Mouse (Mus musculus): ENCODE data around the gene Ccr10. TPM values are rescaled to one million over a fixed set of nuclear protein-coding genes. Genes with fewer than 3 reads are reported as not detected.

Ccr10 gene
- polyA plus RNA-seq, 1 experiment from 2014 or later: 0.06 TPM

GRCm38 (mm10) chr11:101211970-101212369 lies 36.7 kb upstream of the Ccr10 start:
- 30% methylated on average over 3 of the region's 3 CpGs for WGBS

GRCm38 (mm10) chr11:101200986-101201385 lies 25.7 kb upstream of the Ccr10 start:
- no peak overlapping the region for H3K9ac ChIP-seq (replicated peaks; ENCODE audit: low read depth)
- no peak overlapping the region for H3K4me3 ChIP-seq (ENCODE audit: low read depth, low read length)
- peaks cover 53% of the 10 kb centered on the region for H3K36me3 ChIP-seq (ENCODE audit: insufficient read depth, low read length)
- TF ChIP-seq CTCF (IDR thresholded peaks at IDR 0.05) (peak; percentile 78), EP300 (IDR thresholded peaks at IDR 0.05) (no peak)
- H3K27me3 ChIP-seq (replicated peaks; ENCODE audit: insufficient read depth, low read length): no peaks in the 10 kb centered on the region
- H3K4me2 ChIP-seq (replicated peaks; ENCODE audit: low read depth, low read length): no peak overlapping the region
- no peaks in the 10 kb centered on the region for H3K4me1 ChIP-seq (ENCODE audit: insufficient read depth, low read depth, low read length)
- no peaks in the 10 kb centered on the region for H3K9me3 ChIP-seq (ENCODE audit: low read length)
- 21% methylated on average over 7 of the region's 7 CpGs for WGBS
- DNase-seq (ENCODE audit: low spot score) (peak; percentile 69), ATAC-seq (no peak)
- no peak overlapping the region for H3K27ac ChIP-seq (ENCODE audit: low read length)

More at GRCm38 (mm10) chr11:101211970-101212369, 36.7 kb upstream of the Ccr10 start:
- TF ChIP-seq CTCF (IDR thresholded peaks at IDR 0.05) (peak; percentile 86), EP300 (IDR thresholded peaks at IDR 0.05) (no peak)
- peak; percentile 91 for DNase-seq (ENCODE audit: low spot score)
- Histone ChIP-seq H3K4me3 (ENCODE audit: low read depth, low read length) (no peak overlapping the region), H3K36me3 (ENCODE audit: insufficient read depth, low read length) (peaks cover 52% of the 10 kb centered on the region), H3K4me2 (replicated peaks; ENCODE audit: low read depth, low read length) (no peak overlapping the region), H3K4me1 (ENCODE audit: insufficient read depth, low read depth, low read length) (no peaks in the 10 kb centered on the region), H3K9me3 (ENCODE audit: low read length) (no peaks in the 10 kb centered on the region), H3K27ac (ENCODE audit: low read length) (0 out of 2 replicates have a peak overlapping the region, but pooled peaks have one; percentile 32), H3K27me3 (replicated peaks; ENCODE audit: insufficient read depth, low read length) (no peaks in the 10 kb centered on the region), H3K9ac (replicated peaks; ENCODE audit: low read depth) (no peak overlapping the region)
- peak; percentile 92 for ATAC-seq

GRCm38 (mm10) chr11:101199555-101199954 lies 24.3 kb upstream of the Ccr10 start:
- Histone ChIP-seq H3K4me3 (ENCODE audit: low read depth, low read length) (no peak overlapping the region), H3K9ac (replicated peaks; ENCODE audit: low read depth) (no peak overlapping the region), H3K4me2 (replicated peaks; ENCODE audit: low read depth, low read length) (no peak overlapping the region), H3K4me1 (ENCODE audit: insufficient read depth, low read depth, low read length) (no peaks in the 10 kb centered on the region), H3K9me3 (ENCODE audit: low read length) (no peaks in the 10 kb centered on the region), H3K36me3 (ENCODE audit: insufficient read depth, low read length) (peaks cover 50% of the 10 kb centered on the region), H3K27ac (ENCODE audit: low read length) (no peak overlapping the region), H3K27me3 (replicated peaks; ENCODE audit: insufficient read depth, low read length) (no peaks in the 10 kb centered on the region)
- DNase-seq (ENCODE audit: low spot score) (no peak), ATAC-seq (no peak)
- no peak for TF ChIP-seq CTCF (IDR thresholded peaks at IDR 0.05)
- WGBS: 72% methylated on average over 3 of the region's 3 CpGs

GRCm38 (mm10) chr11:101196175-101196574 lies 20.9 kb upstream of the Ccr10 start:
- Histone ChIP-seq H3K9ac (replicated peaks; ENCODE audit: low read depth) (no peak overlapping the region), H3K36me3 (ENCODE audit: insufficient read depth, low read length) (peaks cover 44% of the 10 kb centered on the region), H3K27me3 (replicated peaks; ENCODE audit: insufficient read depth, low read length) (no peaks in the 10 kb centered on the region), H3K4me3 (ENCODE audit: low read depth, low read length) (no peak overlapping the region), H3K4me1 (ENCODE audit: insufficient read depth, low read depth, low read length) (no peaks in the 10 kb centered on the region), H3K27ac (ENCODE audit: low read length) (no peak overlapping the region), H3K4me2 (replicated peaks; ENCODE audit: low read depth, low read length) (no peak overlapping the region), H3K9me3 (ENCODE audit: low read length) (no peaks in the 10 kb centered on the region)
- TF ChIP-seq EP300 (IDR thresholded peaks at IDR 0.05) (no peak), CTCF (IDR thresholded peaks at IDR 0.05) (no peak)
- 81% methylated on average over 8 of the region's 8 CpGs for WGBS
- DNase-seq (ENCODE audit: low spot score) (no peak), ATAC-seq (no peak)

DNA sequence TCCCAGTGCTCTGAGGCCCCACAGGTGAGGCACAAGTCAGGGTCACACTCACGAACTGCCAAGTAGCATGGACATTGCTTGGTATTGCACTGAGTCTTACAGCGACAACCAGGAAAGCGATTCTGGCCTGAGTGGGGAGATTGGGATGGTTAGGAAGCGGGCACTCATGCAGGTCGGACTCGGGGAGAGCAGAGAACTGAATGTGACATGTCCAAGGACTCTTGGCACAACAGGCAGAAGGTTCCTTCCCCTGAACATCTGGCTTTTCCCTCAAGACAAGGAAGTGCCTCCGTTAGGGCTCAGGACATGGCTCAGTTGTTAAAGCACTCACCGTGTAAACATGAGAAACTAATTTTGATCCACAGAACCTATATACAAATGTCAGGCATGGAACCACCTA lies 20.3 kb upstream of the Ccr10 start:
- no peak for TF ChIP-seq CTCF (IDR thresholded peaks at IDR 0.05)
- TF ChIP-seq EP300 (IDR thresholded peaks at IDR 0.05): no peak
- no peak overlapping the region for H3K27ac ChIP-seq (ENCODE audit: low read length)
- DNase-seq (ENCODE audit: low spot score) (no peak), ATAC-seq (no peak)
- peaks cover 38% of the 10 kb centered on the region for H3K36me3 ChIP-seq (ENCODE audit: insufficient read depth, low read length)
- H3K4me3 ChIP-seq (ENCODE audit: low read depth, low read length): no peak overlapping the region
- no peak overlapping the region for H3K9ac ChIP-seq (replicated peaks; ENCODE audit: low read depth)
- H3K27me3 ChIP-seq (replicated peaks; ENCODE audit: insufficient read depth, low read length): no peaks in the 10 kb centered on the region
- H3K4me2 ChIP-seq (replicated peaks; ENCODE audit: low read depth, low read length): no peak overlapping the region
- no peaks in the 10 kb centered on the region for H3K9me3 ChIP-seq (ENCODE audit: low read length)
- WGBS: 77% methylated on average over 8 of the region's 8 CpGs
- H3K4me1 ChIP-seq (ENCODE audit: insufficient read depth, low read depth, low read length): no peaks in the 10 kb centered on the region

- Histone ChIP-seq H3K4me3 (ENCODE audit: low read depth, low read length) (no peak overlapping the region), H3K9me3 (ENCODE audit: low read length) (no peaks in the 10 kb centered on the region), H3K36me3 (ENCODE audit: insufficient read depth, low read length) (peaks cover 34% of the 10 kb centered on the region), H3K4me1 (ENCODE audit: insufficient read depth, low read depth, low read length) (no peaks in the 10 kb centered on the region), H3K4me2 (replicated peaks; ENCODE audit: low read depth, low read length) (no peak overlapping the region), H3K9ac (replicated peaks; ENCODE audit: low read depth) (no peak overlapping the region), H3K27me3 (replicated peaks; ENCODE audit: insufficient read depth, low read length) (no peaks in the 10 kb centered on the region), H3K27ac (ENCODE audit: low read length) (no peak overlapping the region)
- TF ChIP-seq EP300 (IDR thresholded peaks at IDR 0.05): no peak
- TF ChIP-seq CTCF (IDR thresholded peaks at IDR 0.05): no peak
- ATAC-seq (no peak), DNase-seq (ENCODE audit: low spot score) (no peak)
- 56% methylated on average over 1 of the region's 1 CpGs for WGBS
Measured at GRCm38 (mm10) chr11:101195101-101195500, 19.9 kb upstream of the Ccr10 start.

DNA sequence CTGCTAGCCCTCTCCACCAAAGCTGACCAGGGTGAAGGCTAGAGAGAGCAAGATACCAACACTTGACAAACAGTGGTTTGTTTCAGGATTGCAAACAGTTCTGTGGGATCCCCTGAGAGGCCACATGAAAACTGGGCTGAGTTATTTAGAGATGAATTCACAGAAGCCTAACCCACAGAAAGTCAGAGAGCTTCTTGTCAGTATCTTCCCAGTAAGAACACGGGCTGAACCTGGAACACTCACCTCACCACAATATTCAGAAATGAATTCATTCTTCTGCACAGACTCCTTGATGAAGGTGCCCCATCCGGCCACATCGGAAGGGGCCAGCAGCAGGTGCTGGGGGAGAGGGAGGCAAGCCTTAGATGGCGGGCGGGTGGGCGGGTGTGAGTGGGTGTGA lies 19.4 kb upstream of the Ccr10 start:
- peaks cover 30% of the 10 kb centered on the region for H3K36me3 ChIP-seq (ENCODE audit: insufficient read depth, low read length)
- WGBS: 77% methylated on average over 6 of the region's 6 CpGs
- no peaks in the 10 kb centered on the region for H3K27me3 ChIP-seq (replicated peaks; ENCODE audit: insufficient read depth, low read length)
- H3K4me2 ChIP-seq (replicated peaks; ENCODE audit: low read depth, low read length): no peak overlapping the region
- no peak overlapping the region for H3K9ac ChIP-seq (replicated peaks; ENCODE audit: low read depth)
- DNase-seq (ENCODE audit: low spot score) (no peak), ATAC-seq (no peak)
- no peak overlapping the region for H3K27ac ChIP-seq (ENCODE audit: low read length)
- H3K4me1 ChIP-seq (ENCODE audit: insufficient read depth, low read depth, low read length): no peaks in the 10 kb centered on the region
- no peak overlapping the region for H3K4me3 ChIP-seq (ENCODE audit: low read depth, low read length)
- H3K9me3 ChIP-seq (ENCODE audit: low read length): no peaks in the 10 kb centered on the region
- TF ChIP-seq CTCF (IDR thresholded peaks at IDR 0.05) (no peak), EP300 (IDR thresholded peaks at IDR 0.05) (no peak)
